Mouse (Mus musculus): ENCODE results near the gene Kctd12b. TPM values are rescaled to one million over a fixed set of nuclear protein-coding genes. Genes with fewer than 3 reads are reported as not detected.
"Not testable (repeated sequence)": the region's sequence is repeated elsewhere in the genome, so short reads cannot be mapped to it uniquely, and the experiment has no call there.

Kctd12b gene
- 0.39 and 3.8 TPM in 2 replicates for total RNA-seq (2017)

- ATAC-seq (replicated peaks; ENCODE audit: low read depth, poor library complexity, severe bottlenecking): peak; percentile 86
Measured at GRCm38 (mm10) chrX:153695782-153696395, at the start of gene Kctd12b. Kctd12b (minus strand) TSS chrX:153696391.

- no peak for ATAC-seq (replicated peaks; ENCODE audit: low read depth, poor library complexity, severe bottlenecking)
Measured at GRCm38 (mm10) chrX:153742493-153742892, 46.3 kb upstream of the Kctd12b start.

- no peak for ATAC-seq (replicated peaks; ENCODE audit: low read depth, poor library complexity, severe bottlenecking)
Measured at GRCm38 (mm10) chrX:153735697-153736096, 39.5 kb upstream of the Kctd12b start.

- no peak for ATAC-seq (replicated peaks; ENCODE audit: low read depth, poor library complexity, severe bottlenecking)
Measured at GRCm38 (mm10) chrX:153724400-153724799, 28.2 kb upstream of the Kctd12b start.

- peak; percentile 98 for ATAC-seq (replicated peaks; ENCODE audit: low read depth, poor library complexity, severe bottlenecking)
Measured at GRCm38 (mm10) chrX:153723110-153723916, 27.1 kb upstream of the Kctd12b start, which contains the start of gene Nbdy. Nbdy (plus strand) TSS chrX:153723590.

GRCm38 (mm10) chrX:153719602-153720001, 23.4 kb upstream of the Kctd12b start:
- peak; percentile 65 for ATAC-seq (replicated peaks; ENCODE audit: low read depth, poor library complexity, severe bottlenecking)

GRCm38 (mm10) chrX:153716716-153717115, 20.5 kb upstream of the Kctd12b start:
- ATAC-seq (replicated peaks; ENCODE audit: low read depth, poor library complexity, severe bottlenecking): no peak

GRCm38 (mm10) chrX:153707735-153708134, 11.5 kb upstream of the Kctd12b start:
- 0 out of 2 replicates have a peak, but pooled peaks have one; percentile 36 for ATAC-seq (replicated peaks; ENCODE audit: low read depth, poor library complexity, severe bottlenecking)

GRCm38 (mm10) chrX:153700463-153700862, 4.3 kb upstream of the Kctd12b start:
- no peak for ATAC-seq (replicated peaks; ENCODE audit: low read depth, poor library complexity, severe bottlenecking)

GRCm38 (mm10) chrX:153668233-153668632, 28.0 kb downstream of the Kctd12b start:
- ATAC-seq (replicated peaks; ENCODE audit: low read depth, poor library complexity, severe bottlenecking): not testable (repeated sequence)

- ATAC-seq (replicated peaks; ENCODE audit: low read depth, poor library complexity, severe bottlenecking): peak; percentile 98
Measured at GRCm38 (mm10) chrX:153664903-153665302, 31.3 kb downstream of the Kctd12b start.

- 0 out of 2 replicates have a peak, but pooled peaks have one; percentile 25 for ATAC-seq (replicated peaks; ENCODE audit: low read depth, poor library complexity, severe bottlenecking)
Measured at GRCm38 (mm10) chrX:153656949-153657348, 39.2 kb downstream of the Kctd12b start.

- no peak for ATAC-seq (replicated peaks; ENCODE audit: low read depth, poor library complexity, severe bottlenecking)
Measured at GRCm38 (mm10) chrX:153640615-153641014, 55.6 kb downstream of the Kctd12b start.

GRCm38 (mm10) chrX:153636247-153636646, 59.9 kb downstream of the Kctd12b start:
- ATAC-seq (replicated peaks; ENCODE audit: low read depth, poor library complexity, severe bottlenecking): peak; percentile 74

Other genes with a start within 250 kb of the Kctd12b start
- gene Ubqln2, start 198.2 kb downstream of the Kctd12b start, total RNA-seq (2017): 9.7 and 18.1 TPM in 2 replicates
- gene Cypt3, start 137.8 kb downstream of the Kctd12b start, total RNA-seq (2017): not detected in 2 replicates
- gene Nbdy, start 27.2 kb upstream of the Kctd12b start, total RNA-seq (2017): 37.0 and 81.3 TPM in 2 replicates
- gene Spin2c, start 135.8 kb upstream of the Kctd12b start, total RNA-seq (2017): 1.3 TPM in 1 of 2 replicates, not detected in the other